In genomic region chr2:112215977-112216376, GRCm38 (mm10) we compare ENCODE assay signal across 9 mouse cellular contexts. TPM values are rescaled to one million over a fixed set of nuclear protein-coding genes. Genes with fewer than 3 reads are reported as not detected.
DNase-seq lines count a peak whose midpoint lies in the region; ATAC-seq and TF ChIP-seq lines count a peak whose summit lies in the region.
"Had no signal": no experiment of that assay in that cellular context is flagged by ENCODE, and none has a peak within 500 bp of the region (broad histone marks: within the 10 kb centered on the region; RNA-seq: fewer than 3 reads in every experiment).

No protein-coding gene starts in this region.

- CTCF ChIA-PET in Patski (lab: Charles Lee), result interaction anchor here (0.7 to 2.1 kb wide), 4 partner anchors 15 to 37 kb away, joined by 3 to 9 read pairs (median 4); no protein-coding TSS in a partner anchor

- TF ChIP-seq CTCF in Patski (IDR thresholded peaks at IDR 0.05), result peak; percentile 57

- in situ Hi-C loops in Patski (cut with MboI; ENCODE audit: low pct_unique_long_range_greater_than_20kb), result loop anchor here (25.0 kb wide), 1 partner anchor 1229 kb away; no protein-coding TSS in a partner anchor

- DNase-seq in gastrocnemius, adult 18-20 months (ENCODE audit: low spot score), result peak; percentile 21
- DNase-seq in gastrocnemius, adult 8-10 months (ENCODE audit: low spot score in 2 of 2), result no peak
- peak; percentile 73 for DNase-seq in 3T3-L1 (ENCODE audit: low read depth, low spot score)
- DNase-seq in Patski (ENCODE audit: low read depth, low spot score), result no peak
- no peak for DNase-seq in thymus, postnatal 4 days
- DNase-seq in urinary bladder, adult 2 months (ENCODE audit: low spot score), result no peak

- no peaks in the 10 kb centered on the region for H3K4me1 ChIP-seq in midbrain, embryonic 12.5 days

- H3K36me3 ChIP-seq in midbrain, embryonic 12.5 days, result no peaks in the 10 kb centered on the region

- H3K27ac ChIP-seq in midbrain, embryonic 12.5 days (replicated peaks), result no peak overlapping the region

- no peak overlapping the region for H3K4me3 ChIP-seq in midbrain, embryonic 12.5 days

- no peaks in the 10 kb centered on the region for H3K9me3 ChIP-seq in midbrain, embryonic 12.5 days

- POLR2A ChIA-PET in Patski (lab: Charles Lee), result no interaction called here

- peak; percentile 79 for ATAC-seq in Patski
- ATAC-seq in hematopoietic stem cell, adult 5-6 weeks (replicated peaks in 1 of 2; ENCODE audit: insufficient read depth in 1 of 2, low FRiP score in 2 of 2, low TSS enrichment in 1 of 2, low read depth in 1 of 2, poor library complexity in 2 of 2, severe bottlenecking in 2 of 2), result peak; percentile 67 to 84; a peak in 3 of 4 replicates
- ATAC-seq in midbrain, embryonic 12.5 days (ENCODE audit: low FRiP score, low read depth), result 0 out of 2 replicates have a peak, but pooled peaks have one; percentile 30

- H3K9ac ChIP-seq in midbrain, embryonic 12.5 days (replicated peaks), result no peak overlapping the region

- 8% methylated on average over 1 of the region's 1 CpGs for WGBS in midbrain, embryonic 12.5 days

- no peaks in the 10 kb centered on the region for H3K27me3 ChIP-seq in Patski
- H3K27me3 ChIP-seq in midbrain, embryonic 12.5 days, result no peaks in the 10 kb centered on the region

- H3K4me2 ChIP-seq in midbrain, embryonic 12.5 days (replicated peaks), result no peak overlapping the region

RNA-seq across cellular contexts. Expression of gene Lpcat4, which starts 23.3 kb away (rescaled TPM):
- 1 to 10 TPM in 1 of 2 experiments, under 1 TPM in 1; 0.82 to 1.1 TPM for total RNA-seq in gastrocnemius, adult 18-20 months (2021)
- total RNA-seq in gastrocnemius, adult 8-10 months (2022), result 1 to 10 TPM in 2 of 4 experiments, under 1 TPM in 2; 0.61 to 1.3 (median 0.97) TPM
- 46.9 TPM for polyA plus RNA-seq in Patski (2021)
- 7.8 and 22.5 TPM in 2 replicates for total RNA-seq in hematopoietic stem cell, adult 5-6 weeks (2017)
- polyA plus RNA-seq in midbrain, embryonic 12.5 days (2016; fragmentation: Nextera tagmentation; extraction: Ambion mirVana), result 11.9 and 13.1 TPM in 2 replicates
- 49.2 and 51.3 TPM in 2 replicates for polyA plus RNA-seq in urinary bladder, adult 2 months (2012; rRNA removed)

RNA-seq across cellular contexts. Expression of gene Nutm1, which starts 43.1 kb away (rescaled TPM):
- total RNA-seq in gastrocnemius, adult 18-20 months (2021), result not detected
- not detected for total RNA-seq in gastrocnemius, adult 8-10 months (2022)
- 0.10 TPM for polyA plus RNA-seq in Patski (2021)
- not detected in 2 replicates for total RNA-seq in hematopoietic stem cell, adult 5-6 weeks (2017)
- 0.08 TPM in 1 of 2 replicates, not detected in the other for polyA plus RNA-seq in midbrain, embryonic 12.5 days (2016; fragmentation: Nextera tagmentation; extraction: Ambion mirVana)
- polyA plus RNA-seq in urinary bladder, adult 2 months (2012; rRNA removed), result not detected in 2 replicates
- polyA plus RNA-seq: intestine, embryonic 14.5 days had no signal

RNA-seq across cellular contexts. Expression of gene Nop10, which starts 45.7 kb away (rescaled TPM):
- 10 to 100 TPM; 52.3 to 59.1 TPM for total RNA-seq in gastrocnemius, adult 18-20 months (2021)
- total RNA-seq in gastrocnemius, adult 8-10 months (2022), result 10 to 100 TPM; 50.0 to 61.0 (median 55.2) TPM
- polyA plus RNA-seq in Patski (2021), result 55.3 TPM
- total RNA-seq in hematopoietic stem cell, adult 5-6 weeks (2017), result 109 and 165 TPM in 2 replicates
- 137 and 139 TPM in 2 replicates for polyA plus RNA-seq in midbrain, embryonic 12.5 days (2016; fragmentation: Nextera tagmentation; extraction: Ambion mirVana)
- polyA plus RNA-seq in urinary bladder, adult 2 months (2012; rRNA removed), result 101 and 145 TPM in 2 replicates

RNA-seq across cellular contexts. Expression of gene Slc12a6, which starts 49.6 kb away (rescaled TPM):
- 10 to 100 TPM; 26.2 to 26.4 TPM for total RNA-seq in gastrocnemius, adult 18-20 months (2021)
- total RNA-seq in gastrocnemius, adult 8-10 months (2022), result 10 to 100 TPM; 26.2 to 30.9 (median 27.1) TPM
- 25.5 TPM for polyA plus RNA-seq in Patski (2021)
- 95.7 and 126 TPM in 2 replicates for total RNA-seq in hematopoietic stem cell, adult 5-6 weeks (2017)
- 18.7 and 19.3 TPM in 2 replicates for polyA plus RNA-seq in midbrain, embryonic 12.5 days (2016; fragmentation: Nextera tagmentation; extraction: Ambion mirVana)
- polyA plus RNA-seq in urinary bladder, adult 2 months (2012; rRNA removed), result 80.4 and 84.2 TPM in 2 replicates

RNA-seq across cellular contexts. Expression of gene Gm21985, which starts 50.1 kb away (rescaled TPM):
- total RNA-seq in gastrocnemius, adult 18-20 months (2021), result under 1 TPM; 0.24 to 0.80 TPM
- under 1 TPM in 3 of 4 experiments, not detected in 1; 0.72 to 0.89 (median 0.87) TPM for total RNA-seq in gastrocnemius, adult 8-10 months (2022)
- polyA plus RNA-seq in Patski (2021), result 0.06 TPM
- not detected in 2 replicates for total RNA-seq in hematopoietic stem cell, adult 5-6 weeks (2017)
- polyA plus RNA-seq in midbrain, embryonic 12.5 days (2016; fragmentation: Nextera tagmentation; extraction: Ambion mirVana), result not detected in 2 replicates
- 0.03 and 0.06 TPM in 2 replicates for polyA plus RNA-seq in urinary bladder, adult 2 months (2012; rRNA removed)
- polyA plus RNA-seq: intestine, embryonic 14.5 days had no signal

Comparison
In these comparisons a context has a peak if more than half of its experiments do, and no peak if none do; other contexts are left out.
1. DNase-seq: peak in gastrocnemius, adult 18-20 months (single experiment) and 3T3-L1 (single experiment); none in gastrocnemius, adult 8-10 months (0 of 2), Patski (single experiment), thymus, postnatal 4 days (single experiment) and urinary bladder, adult 2 months (single experiment).
2. Peak in every context shown above with its lines, with median percentiles within 50 percentile points of each other: ATAC-seq.